Mouse (Mus musculus): ENCODE results near the gene L3mbtl3. TPM values are rescaled to one million over a fixed set of nuclear protein-coding genes. Genes with fewer than 3 reads are reported as not detected.

Gene L3mbtl3
- polyA plus RNA-seq, 1 experiment, result 4.9 TPM

DNA sequence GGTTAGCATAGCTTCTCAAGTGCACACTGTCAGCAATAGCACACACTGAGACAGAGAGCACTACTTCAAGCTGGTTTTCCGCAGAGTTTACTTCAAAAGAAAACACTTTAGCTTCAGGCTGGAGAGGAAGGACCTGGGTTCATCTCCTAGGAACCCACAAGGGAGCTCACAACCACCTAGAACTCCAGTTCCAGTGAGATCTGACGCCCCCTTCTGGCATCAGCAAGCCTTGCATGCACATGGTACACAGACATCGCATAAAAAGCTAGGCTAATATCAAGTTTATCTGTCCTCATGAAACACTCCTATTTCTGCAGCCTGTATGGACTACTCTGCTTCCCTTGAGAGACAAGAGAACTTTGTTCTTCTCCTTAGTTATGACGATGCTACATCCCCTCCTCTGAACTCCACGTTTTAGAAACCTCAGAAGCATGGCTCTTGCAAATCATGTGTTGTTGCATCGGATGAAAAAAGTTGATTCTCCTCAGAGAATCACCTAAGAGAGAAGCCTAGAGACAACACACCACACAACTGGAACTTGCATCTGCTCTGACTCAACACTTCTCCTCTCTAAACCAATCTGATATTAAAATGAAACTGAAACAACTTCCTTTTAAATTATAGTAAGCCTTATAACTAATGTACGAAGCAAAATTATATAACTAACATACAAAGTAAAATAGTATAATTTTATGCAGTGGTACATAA, 53.3 kb downstream of the L3mbtl3 start:
- no peak for DNase-seq

DNA sequence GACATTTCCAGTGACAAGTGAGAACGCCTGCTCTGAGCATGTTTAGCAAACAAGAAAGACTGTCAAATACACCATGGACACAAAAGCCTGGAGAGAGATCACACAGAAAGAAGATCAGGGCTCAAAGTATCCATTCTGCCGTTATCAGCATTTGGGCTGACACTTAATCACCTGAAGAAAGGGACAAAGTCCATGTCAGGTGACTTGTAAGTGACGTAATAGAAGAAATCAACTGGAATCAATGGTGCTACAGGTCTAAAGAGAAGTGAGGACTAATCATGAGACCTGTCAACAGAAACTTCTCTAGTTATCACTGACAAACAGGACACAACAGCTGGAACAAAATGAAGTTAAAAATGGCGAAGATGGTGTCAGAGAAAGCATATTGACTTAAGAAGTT, 55.1 kb downstream of the L3mbtl3 start:
- Histone ChIP-seq H3K4me1 (ENCODE audit: control insufficient read depth, insufficient read depth, low read length) (no peaks in the 10 kb centered on the region), H3K4me3 (replicated peaks; ENCODE audit: extremely low read depth, low read depth, low read length) (no peak overlapping the region)
- WGBS, result 72% methylated on average over 4 of the region's 4 CpGs
- no peak for DNase-seq
- TF ChIP-seq CTCF (IDR thresholded peaks at IDR 0.05; ENCODE audit: insufficient read depth, low read length) (no peak), POLR2A (IDR thresholded peaks at IDR 0.05; ENCODE audit: borderline replicate concordance, extremely low read depth, low read depth, low read length) (no peak)

More for the DNA sequence above, 53.3 kb downstream of the L3mbtl3 start:
- Histone ChIP-seq H3K4me3 (replicated peaks; ENCODE audit: extremely low read depth, low read depth, low read length) (no peak overlapping the region), H3K4me1 (ENCODE audit: control insufficient read depth, insufficient read depth, low read length) (no peaks in the 10 kb centered on the region)
- TF ChIP-seq CTCF (IDR thresholded peaks at IDR 0.05; ENCODE audit: insufficient read depth, low read length), result no peak
- WGBS, result 74% methylated on average over 7 of the region's 7 CpGs

DNA sequence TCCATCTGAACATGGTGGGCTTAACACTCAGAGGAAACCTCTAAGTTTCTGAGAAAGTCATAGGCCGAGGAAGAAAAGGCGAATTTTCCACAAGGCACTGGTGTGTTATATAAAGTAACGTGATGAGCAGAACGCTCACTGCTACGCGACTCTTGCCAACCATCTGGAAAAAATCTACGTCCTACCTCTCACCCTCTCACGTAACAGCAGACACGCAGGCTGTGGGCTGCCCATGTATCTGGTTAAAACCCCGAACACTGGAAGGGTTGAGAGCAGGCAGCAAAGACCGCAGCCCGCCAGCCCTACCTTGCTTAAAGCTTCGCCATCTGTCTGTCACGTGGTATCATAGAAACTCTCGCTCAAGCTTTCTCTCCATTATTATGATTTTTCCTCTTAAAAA, 61.4 kb downstream of the L3mbtl3 start:
- TF ChIP-seq CTCF (IDR thresholded peaks at IDR 0.05; ENCODE audit: insufficient read depth, low read length) (no peak), POLR2A (IDR thresholded peaks at IDR 0.05; ENCODE audit: borderline replicate concordance, extremely low read depth, low read depth, low read length) (no peak)
- H3K4me1 ChIP-seq (ENCODE audit: control insufficient read depth, insufficient read depth, low read length), result no peaks in the 10 kb centered on the region
- H3K4me3 ChIP-seq (replicated peaks; ENCODE audit: extremely low read depth, low read depth, low read length), result no peak overlapping the region
- WGBS, result 95% methylated on average over 15 of the region's 15 CpGs
- DNase-seq, result no peak

DNA sequence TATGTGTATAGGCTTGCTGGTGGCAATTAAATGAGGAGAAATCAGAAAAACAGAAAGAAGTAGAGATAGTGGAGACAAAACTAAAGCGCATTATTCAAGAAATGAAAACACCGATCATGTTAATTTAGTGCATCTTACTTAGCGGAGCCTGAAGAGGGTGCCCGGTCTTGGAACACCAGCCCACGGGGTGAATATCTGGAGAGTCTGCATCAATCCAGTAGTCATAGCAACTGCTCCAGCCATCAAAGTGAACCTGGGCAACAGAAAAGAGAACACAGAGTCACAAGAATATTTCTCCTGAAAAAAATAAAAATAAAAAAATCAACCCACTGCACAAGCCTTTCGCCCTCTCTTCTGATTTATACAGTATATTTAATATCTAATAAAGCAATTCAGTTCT, 72.3 kb downstream of the L3mbtl3 start:
- 95% methylated on average over 6 of the region's 6 CpGs for WGBS

DNA sequence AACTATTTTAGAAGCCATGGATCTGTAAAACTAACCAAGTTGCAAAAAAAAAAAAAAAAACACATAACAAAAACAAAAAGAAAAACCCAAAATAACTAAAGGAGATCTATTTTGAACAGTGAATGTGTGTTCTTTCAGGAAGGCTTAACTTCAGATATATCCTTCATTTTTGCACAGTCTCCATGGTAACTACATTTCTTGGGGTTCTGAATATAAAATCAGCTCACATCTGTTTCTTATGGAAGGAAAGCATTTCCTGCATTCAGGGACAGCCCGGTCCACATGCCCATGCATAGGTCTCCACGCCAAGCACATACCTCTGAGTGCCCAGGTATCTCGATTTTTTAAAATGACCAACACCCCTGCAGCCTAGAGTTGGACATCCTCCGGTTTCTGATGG, 73.4 kb downstream of the L3mbtl3 start:
- H3K4me3 ChIP-seq (replicated peaks; ENCODE audit: extremely low read depth, low read depth, low read length), result no peak overlapping the region
- WGBS, result 92% methylated on average over 4 of the region's 4 CpGs
- H3K4me1 ChIP-seq (ENCODE audit: control insufficient read depth, insufficient read depth, low read length), result no peaks in the 10 kb centered on the region
- TF ChIP-seq POLR2A (IDR thresholded peaks at IDR 0.05; ENCODE audit: borderline replicate concordance, extremely low read depth, low read depth, low read length), result no peak
- no peak for TF ChIP-seq CTCF (IDR thresholded peaks at IDR 0.05; ENCODE audit: insufficient read depth, low read length)
- DNase-seq, result no peak

More for the DNA sequence above, 72.3 kb downstream of the L3mbtl3 start:
- no peak for DNase-seq
- TF ChIP-seq POLR2A (IDR thresholded peaks at IDR 0.05; ENCODE audit: borderline replicate concordance, extremely low read depth, low read depth, low read length) (no peak), CTCF (IDR thresholded peaks at IDR 0.05; ENCODE audit: insufficient read depth, low read length) (no peak)
- Histone ChIP-seq H3K4me3 (replicated peaks; ENCODE audit: extremely low read depth, low read depth, low read length) (no peak overlapping the region), H3K4me1 (ENCODE audit: control insufficient read depth, insufficient read depth, low read length) (no peaks in the 10 kb centered on the region)

DNA sequence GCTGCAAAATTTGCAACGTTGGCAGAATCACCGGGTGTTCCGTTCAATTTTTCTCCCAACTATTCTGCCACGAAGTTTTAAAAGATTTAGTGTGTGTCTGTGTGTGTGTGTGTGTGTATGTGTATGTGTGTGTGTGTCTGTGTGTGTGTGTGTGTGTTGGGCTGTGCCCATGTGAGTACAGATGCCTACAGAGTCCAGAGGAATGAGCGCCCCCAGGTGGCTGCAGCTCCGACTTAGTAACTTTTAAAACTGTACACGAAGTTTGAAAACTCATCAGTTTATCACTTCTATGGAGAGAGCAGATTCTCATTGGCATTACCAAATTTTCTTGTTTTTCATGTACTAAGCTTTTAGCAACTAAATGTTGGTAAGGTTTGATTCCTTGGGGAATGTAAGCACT, 78.1 kb downstream of the L3mbtl3 start:
- TF ChIP-seq CTCF (IDR thresholded peaks at IDR 0.05; ENCODE audit: insufficient read depth, low read length), result peak; percentile 13; the same call in 1 of the 2 replicates
- no peak for TF ChIP-seq POLR2A (IDR thresholded peaks at IDR 0.05; ENCODE audit: borderline replicate concordance, extremely low read depth, low read depth, low read length)
- 79% methylated on average over 7 of the region's 7 CpGs for WGBS
- Histone ChIP-seq H3K4me3 (replicated peaks; ENCODE audit: extremely low read depth, low read depth, low read length) (no peak overlapping the region), H3K4me1 (ENCODE audit: control insufficient read depth, insufficient read depth, low read length) (no peaks in the 10 kb centered on the region)
- DNase-seq, result no peak

DNA sequence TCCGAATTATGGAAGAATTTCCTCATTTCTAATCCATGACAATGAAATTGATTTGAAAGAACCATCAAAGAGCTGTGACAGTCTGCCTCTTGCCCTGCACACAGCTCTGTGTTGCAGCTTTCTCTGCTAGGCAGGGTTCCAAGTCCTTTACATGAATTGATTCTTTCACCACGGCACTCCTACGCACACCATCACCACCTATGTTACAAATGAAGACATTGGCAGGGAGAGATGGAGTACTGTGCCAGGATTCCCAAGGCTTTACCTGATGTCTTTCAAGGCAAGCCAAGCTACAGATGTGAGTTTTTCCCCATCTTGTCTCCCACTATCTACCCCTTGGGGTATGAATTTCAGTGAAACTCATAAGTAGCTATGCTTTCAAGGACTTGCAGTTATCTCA, 78.6 kb downstream of the L3mbtl3 start:
- 69% methylated on average over 3 of the region's 3 CpGs for WGBS
- no peak for DNase-seq
- no peak overlapping the region for H3K4me3 ChIP-seq (replicated peaks; ENCODE audit: extremely low read depth, low read depth, low read length)
- no peak for TF ChIP-seq POLR2A (IDR thresholded peaks at IDR 0.05; ENCODE audit: borderline replicate concordance, extremely low read depth, low read depth, low read length)
- TF ChIP-seq CTCF (IDR thresholded peaks at IDR 0.05; ENCODE audit: insufficient read depth, low read length), result no peak
- H3K4me1 ChIP-seq (ENCODE audit: control insufficient read depth, insufficient read depth, low read length), result no peaks in the 10 kb centered on the region

DNA sequence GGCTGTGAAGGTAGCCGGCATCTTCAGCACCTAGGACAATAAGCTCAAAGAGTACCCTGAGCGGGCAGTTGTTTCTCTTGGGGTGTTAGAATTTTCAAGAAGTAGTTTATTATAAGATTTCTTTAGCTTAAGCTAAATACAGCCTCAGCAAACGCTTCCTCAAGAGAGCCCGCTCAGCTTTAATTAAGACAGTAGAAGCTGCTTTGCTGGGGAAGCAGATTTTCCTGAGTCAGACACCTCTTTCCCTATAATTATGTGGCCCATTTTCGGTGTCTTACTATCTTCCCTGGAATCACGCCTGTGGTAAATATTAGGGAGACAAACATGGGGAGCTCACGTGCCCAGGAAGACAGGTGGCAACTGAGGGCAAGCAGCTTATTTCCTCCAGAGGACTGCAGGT, 88.6 kb downstream of the L3mbtl3 start:
- Histone ChIP-seq H3K4me1 (ENCODE audit: control insufficient read depth, insufficient read depth, low read length) (no peaks in the 10 kb centered on the region; the same call in none of the 2 replicates), H3K4me3 (replicated peaks; ENCODE audit: extremely low read depth, low read depth, low read length) (no peak overlapping the region)
- TF ChIP-seq POLR2A (IDR thresholded peaks at IDR 0.05; ENCODE audit: borderline replicate concordance, extremely low read depth, low read depth, low read length) (no peak), CTCF (IDR thresholded peaks at IDR 0.05; ENCODE audit: insufficient read depth, low read length) (no peak)
- WGBS, result 77% methylated on average over 7 of the region's 7 CpGs
- no peak for DNase-seq

DNA sequence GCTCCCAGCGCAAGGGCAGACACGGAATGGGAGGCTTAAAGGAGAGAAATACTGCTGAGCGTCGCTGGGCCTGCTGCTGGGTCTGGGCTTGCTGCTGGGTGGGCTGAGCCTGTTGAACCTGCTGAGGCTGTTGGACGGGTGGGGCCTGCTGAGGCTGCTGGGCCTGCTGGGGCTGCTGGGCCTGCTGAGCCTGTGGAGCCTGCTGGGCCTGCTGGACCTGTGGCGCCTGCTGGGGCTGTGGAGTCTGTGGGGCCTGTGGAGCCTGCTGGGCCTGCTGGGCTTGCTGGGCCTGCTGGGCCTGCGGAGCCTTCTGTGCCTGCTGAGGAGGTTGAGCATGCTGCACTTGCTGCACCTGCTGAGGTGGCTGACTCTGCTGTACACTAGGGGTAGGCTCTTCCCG, 95.8 kb downstream of the L3mbtl3 start:
- no peaks in the 10 kb centered on the region; the same call in none of the 2 replicates for H3K4me1 ChIP-seq (ENCODE audit: control insufficient read depth, insufficient read depth, low read length)
- no peak for DNase-seq
- no peak overlapping the region for H3K4me3 ChIP-seq (replicated peaks; ENCODE audit: extremely low read depth, low read depth, low read length)
- TF ChIP-seq POLR2A (IDR thresholded peaks at IDR 0.05; ENCODE audit: borderline replicate concordance, extremely low read depth, low read depth, low read length), result no peak
- TF ChIP-seq CTCF (IDR thresholded peaks at IDR 0.05; ENCODE audit: insufficient read depth, low read length), result no peak
- WGBS, result 79% methylated on average over 8 of the region's 8 CpGs

DNA sequence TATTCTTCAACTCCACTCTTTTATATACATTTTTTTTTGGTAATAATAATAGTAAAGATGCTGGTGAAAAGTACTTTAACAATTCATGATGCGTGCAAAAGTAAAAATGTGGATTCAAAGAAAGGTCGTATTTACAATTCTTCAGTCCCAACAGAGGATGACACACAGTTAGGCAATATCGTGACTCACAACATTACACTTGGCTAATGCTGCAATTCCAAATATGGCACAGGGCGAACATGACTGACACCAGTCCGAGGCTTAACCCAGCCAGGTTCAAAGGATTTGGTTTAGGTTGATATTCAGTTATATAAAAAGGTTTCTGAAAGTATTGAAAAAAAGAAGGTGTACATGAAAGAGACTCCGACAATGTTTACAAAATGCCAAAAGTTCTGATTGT, 100.4 kb downstream of the L3mbtl3 start:
- Histone ChIP-seq H3K4me3 (replicated peaks; ENCODE audit: extremely low read depth, low read depth, low read length) (no peak overlapping the region), H3K4me1 (ENCODE audit: control insufficient read depth, insufficient read depth, low read length) (no peaks in the 10 kb centered on the region)
- 92% methylated on average over 6 of the region's 6 CpGs for WGBS
- DNase-seq, result no peak
- no peak for TF ChIP-seq CTCF (IDR thresholded peaks at IDR 0.05; ENCODE audit: insufficient read depth, low read length)
- TF ChIP-seq POLR2A (IDR thresholded peaks at IDR 0.05; ENCODE audit: borderline replicate concordance, extremely low read depth, low read depth, low read length), result no peak
